Mouse (Mus musculus) cerebellum, adult 8-10 months (tissue): ENCODE results near the gene Gm20388.

Source experiments
- DNase-seq: peaks from one replicate; pipeline ENCODE4 v3.0.0; 2022

Gm20388 gene

GRCm38 (mm10) chr8:120631441-120632375 is 721.1 kb downstream of the Gm20388 start:
- no peak for DNase-seq

- no peak for DNase-seq
Observed at GRCm38 (mm10) chr8:120632969-120633664, 722.5 kb downstream of the Gm20388 start.

- no peak for DNase-seq
Observed at GRCm38 (mm10) chr8:120633665-120634271, 723.1 kb downstream of the Gm20388 start.

GRCm38 (mm10) chr8:120634329-120634839 is 723.7 kb downstream of the Gm20388 start:
- DNase-seq, result peak; percentile 18

GRCm38 (mm10) chr8:120641245-120641644 is 730.6 kb downstream of the Gm20388 start:
- DNase-seq, result no peak

GRCm38 (mm10) chr8:120642031-120642662 is 731.5 kb downstream of the Gm20388 start:
- DNase-seq, result no peak

GRCm38 (mm10) chr8:120644663-120645062 is 734.0 kb downstream of the Gm20388 start:
- peak; percentile 42 for DNase-seq

- DNase-seq, result no peak
Observed at GRCm38 (mm10) chr8:120647532-120647931, 736.9 kb downstream of the Gm20388 start, which contains the start of gene 1190005I06Rik. TSS of gene 1190005I06Rik (minus strand) at chr8:120647632.

- no peak for DNase-seq
Observed at GRCm38 (mm10) chr8:120656322-120657052, 745.8 kb downstream of the Gm20388 start.

GRCm38 (mm10) chr8:120657415-120657814 is 746.8 kb downstream of the Gm20388 start:
- DNase-seq, result no peak

- no peak for DNase-seq
Observed at GRCm38 (mm10) chr8:120664566-120664965, 753.9 kb downstream of the Gm20388 start.

GRCm38 (mm10) chr8:120665726-120666455 is 755.2 kb downstream of the Gm20388 start:
- no peak for DNase-seq

GRCm38 (mm10) chr8:120666807-120667470 is 756.3 kb downstream of the Gm20388 start:
- no peak for DNase-seq

- peak; percentile 91 for DNase-seq
Observed at GRCm38 (mm10) chr8:120667561-120668373, 757.1 kb downstream of the Gm20388 start, which contains the start of the genes Gm27021 and Cox4i1. TSS of gene Gm27021 (minus strand) at chr8:120668079. TSS of gene Cox4i1 (plus strand) at chr8:120668222.

- no peak for DNase-seq
Observed at GRCm38 (mm10) chr8:120668374-120668905, 757.8 kb downstream of the Gm20388 start, which contains the start of gene Emc8. TSS of gene Emc8 (minus strand) at chr8:120668573.

- no peak for DNase-seq
Observed at GRCm38 (mm10) chr8:120671775-120672174, 761.1 kb downstream of the Gm20388 start.

- DNase-seq, result no peak
Observed at GRCm38 (mm10) chr8:120672626-120673229, 762.1 kb downstream of the Gm20388 start.

GRCm38 (mm10) chr8:120673298-120673697 is 762.7 kb downstream of the Gm20388 start:
- no peak for DNase-seq

- DNase-seq, result no peak
Observed at GRCm38 (mm10) chr8:120675718-120676117, 765.1 kb downstream of the Gm20388 start.
